Mouse (Mus musculus) CH12.LX (cell line): ENCODE results near the gene Cpsf6. TPM values are rescaled to one million over a fixed set of nuclear protein-coding genes. Genes with fewer than 3 reads are reported as not detected.

ENCODE experiments used
- DNase-seq: peaks from one replicate; pipeline ENCODE4 v3.0.0-alpha.2; 2013; ENCODE audit errors: extremely low read depth
- H3K27ac ChIP-seq: 2 replicates; pipeline ENCODE4 v1.5.1; 2012; ENCODE audit warnings: low read depth, mild to moderate bottlenecking, control low read depth, moderate library complexity; ENCODE audit not compliant: insufficient read depth
- H3K27me3 ChIP-seq: replicated peaks from 2 replicates; pipeline ENCODE3; 2012; ENCODE audit warnings: inconsistent platforms
- H3K36me3 ChIP-seq, 2 experiments: replicated peaks in 1 of 2; 2 replicates each; pipeline versions ENCODE3 to v1.6.1; 2012; ENCODE audit warnings: inconsistent platforms in 1 of 2, low read length in 1 of 2, mild to moderate bottlenecking in 1 of 2, mixed read lengths in 1 of 2, moderate library complexity in 1 of 2; ENCODE audit not compliant: control insufficient read depth in 1 of 2, insufficient read depth in 1 of 2
- H3K4me1 ChIP-seq, 2 experiments: 2 replicates each; pipeline ENCODE4 v1.6.1; 2012; ENCODE audit warnings: inconsistent platforms in 1 of 2, moderate library complexity in 1 of 2; ENCODE audit not compliant: insufficient read depth in 2 of 2, control insufficient read depth in 1 of 2
- H3K4me2 ChIP-seq: 2 replicates; pipeline ENCODE4 v1.6.1; 2012; ENCODE audit warnings: low read depth, mild to moderate bottlenecking, control low read depth; ENCODE audit not compliant: poor library complexity, insufficient read depth, severe bottlenecking
- H3K4me3 ChIP-seq, 3 experiments: fragments of 150-350 bp in 1 of 3; sonication (generic) in 1 of 3; replicated peaks in 1 of 3; 2 replicates each; pipeline versions ENCODE3 to v1.5.1; 2011 to 2012; ENCODE audit warnings: low read depth in 2 of 3, low read length in 2 of 3, mild to moderate bottlenecking in 2 of 3, moderate library complexity in 2 of 3, control low read depth in 1 of 3, improper control_type of control experiment in 1 of 3, inconsistent platforms in 1 of 3, mixed read lengths in 1 of 3; ENCODE audit not compliant: poor library complexity in 1 of 3
- H3K79me2 ChIP-seq: replicated peaks from 2 replicates; pipeline ENCODE4 v1.6.1; 2012; ENCODE audit warnings: mild to moderate bottlenecking, moderate library complexity; ENCODE audit not compliant: control insufficient read depth, poor library complexity, insufficient read depth, severe bottlenecking; ENCODE audit errors: extremely low read depth
- H3K9ac ChIP-seq: 2 replicates; pipeline ENCODE4 v1.6.1; 2012; ENCODE audit warnings: low read depth, mild to moderate bottlenecking, control low read depth, moderate library complexity; ENCODE audit not compliant: insufficient read depth
- H3K9me3 ChIP-seq: replicated peaks from 2 replicates; pipeline ENCODE3; 2012; ENCODE audit warnings: low read length, inconsistent platforms, mixed read lengths
- BHLHE40 ChIP-seq: IDR thresholded peaks from 2 replicates; pipeline ENCODE4 v1.6.1; 2011; ENCODE audit warnings: mild to moderate bottlenecking, low read depth, low read length, improper control_type of control experiment
- CTCF ChIP-seq, 2 experiments: IDR thresholded peaks in 1 of 2; conservative IDR thresholded peaks in 1 of 2; 2 replicates each; pipeline ENCODE4 v1.5.1; 2011 to 2012; ENCODE audit warnings: low read depth in 2 of 2, low read length in 2 of 2, improper control_type of control experiment in 1 of 2, inconsistent platforms in 1 of 2, mild to moderate bottlenecking in 1 of 2, moderate library complexity in 1 of 2
- ELF1 ChIP-seq: IDR thresholded peaks from 2 replicates; pipeline ENCODE4 v1.6.1; 2014; ENCODE audit warnings: low read depth, mild to moderate bottlenecking, inconsistent platforms, low read length, improper control_type of control experiment
- EP300 ChIP-seq: IDR thresholded peaks from 2 replicates; pipeline ENCODE4 v1.6.1; 2011; ENCODE audit warnings: low read length, improper control_type of control experiment
- GABPA ChIP-seq: IDR thresholded peaks from 2 replicates; pipeline ENCODE4 v1.6.1; 2012; ENCODE audit warnings: low read depth, low read length, improper control_type of control experiment, inconsistent platforms; ENCODE audit not compliant: insufficient replicate concordance
- MEF2A ChIP-seq: IDR thresholded peaks from 2 replicates; pipeline ENCODE4 v1.6.1; 2014; ENCODE audit warnings: low read depth, mild to moderate bottlenecking, inconsistent platforms, low read length, improper control_type of control experiment, borderline replicate concordance
- MYC ChIP-seq: IDR thresholded peaks from 2 replicates; pipeline ENCODE4 v1.6.1; 2011; ENCODE audit warnings: low read depth, mild to moderate bottlenecking, improper control_type of control experiment, low read length
- NRF1 ChIP-seq: IDR thresholded peaks from 2 replicates; pipeline ENCODE4 v1.6.1; 2014; ENCODE audit warnings: low read depth, mild to moderate bottlenecking, inconsistent platforms, low read length, improper control_type of control experiment, moderate library complexity
- PAX5 ChIP-seq: IDR thresholded peaks from 2 replicates; pipeline ENCODE4 v1.6.1; 2012; ENCODE audit warnings: low read length, inconsistent platforms, mixed read lengths
- POLR2AphosphoS2 ChIP-seq: IDR thresholded peaks from 2 replicates; pipeline ENCODE4 v1.6.1; 2011; ENCODE audit warnings: low read depth, low read length, improper control_type of control experiment
- TCF12 ChIP-seq: IDR thresholded peaks from 2 replicates; pipeline ENCODE4 v1.6.1; 2014; ENCODE audit warnings: low read depth, mild to moderate bottlenecking, inconsistent platforms, low read length, improper control_type of control experiment
- UBTF ChIP-seq: IDR thresholded peaks from 2 replicates; pipeline ENCODE4 v1.6.1; 2012; ENCODE audit warnings: low read depth, mild to moderate bottlenecking, inconsistent platforms, low read length, improper control_type of control experiment, moderate library complexity
- ZMIZ1 ChIP-seq: IDR thresholded peaks from 2 replicates; pipeline ENCODE4 v1.6.1; 2012; ENCODE audit warnings: low read depth, mild to moderate bottlenecking, inconsistent platforms, low read length, improper control_type of control experiment
- dilution Hi-C: fragments of 300-500 bp; cut with MboI; formaldehyde crosslinking; loops from 2 replicates; pipeline ENCODE4 v1.14.3; 2020; ENCODE audit warnings: low sequenced_read_pairs; ENCODE audit not compliant: extremely low pct_unique_long_range_greater_than_20kb, extremely low pct_ligation_motif_present
- in situ Hi-C: fragments of 300-500 bp; cut with MboI; formaldehyde crosslinking; loops from 3 replicates; pipeline ENCODE4 v1.14.3; 2019; ENCODE audit warnings: low sequenced_read_pairs, low pct_ligation_motif_present, low pct_unique_long_range_greater_than_20kb, mixed read lengths
- polyA plus RNA-seq: library from polyadenylated mRNA; unstranded; fragments of >175 nt; gene quantifications from 2 replicates; pipeline ENCODE4 v1.2.1, GENCODE M21; 2012; ENCODE audit warnings: low read depth; ENCODE audit not compliant: insufficient read length
- total RNA-seq, 2 experiments: library from RNA; depleted of rRNA; stranded (reverse); fragments of 300-350 nt in 1 of 2; fragments of >200 nt in 1 of 2; gene quantifications; 2 replicates each; pipeline ENCODE4 v1.2.3; 2012 to 2014

The Cpsf6 gene
- total and polyA plus RNA-seq, 3 experiments = 87.6 to 114 (median 99.5) TPM

- dilution Hi-C loops (no loop called here), in situ Hi-C loops (no loop called here)
- Histone ChIP-seq H3K9me3 (no peaks in the 10 kb centered on the region), H3K27me3 (no peaks in the 10 kb centered on the region), H3K79me2 (no peaks in the 10 kb centered on the region), H3K4me3 (no peak overlapping the region), H3K9ac (no peak overlapping the region), H3K4me1 (peaks cover 6 to 8% of the 10 kb centered on the region in 2 experiments), H3K27ac (no peak overlapping the region), H3K4me2 (no peak overlapping the region), H3K36me3 (no peaks in the 10 kb centered on the region)
- DNase-seq = no peak
- no peak for TF ChIP-seq MEF2A
- no peak for TF ChIP-seq CTCF (conservative IDR thresholded peaks at IDR 0.05 in 1 of 2, IDR thresholded peaks at IDR 0.05 in 1 of 2; ENCODE audit: low read depth in 2 of 2, low read length in 2 of 2)
- no peak for TF ChIP-seq UBTF
- no peak for TF ChIP-seq GABPA
- TF ChIP-seq NRF1 = no peak
Measured at GRCm38 (mm10) chr10:117413562-117414527, 34.0 kb upstream of the Cpsf6 start.

- Histone ChIP-seq H3K4me2 (no peak overlapping the region), H3K79me2 (no peaks in the 10 kb centered on the region), H3K27me3 (no peaks in the 10 kb centered on the region), H3K36me3 (no peaks in the 10 kb centered on the region), H3K9me3 (no peaks in the 10 kb centered on the region), H3K9ac (no peak overlapping the region), H3K4me1 (peaks cover 5 to 7% of the 10 kb centered on the region in 2 experiments), H3K4me3 (no peak overlapping the region), H3K27ac (no peak overlapping the region)
- dilution Hi-C loops = no loop called here
- TF ChIP-seq BHLHE40 = no peak
- in situ Hi-C loops = no loop called here
- no peak for DNase-seq
Measured at GRCm38 (mm10) chr10:117412474-117413057, 32.8 kb upstream of the Cpsf6 start.

- dilution Hi-C loops = no loop called here
- no peak for TF ChIP-seq EP300
- no peak for TF ChIP-seq UBTF
- no peak for TF ChIP-seq POLR2AphosphoS2
- TF ChIP-seq MYC = no peak
- no peak for TF ChIP-seq TCF12
- no peak for TF ChIP-seq ELF1
- no peak for TF ChIP-seq PAX5
- TF ChIP-seq ZMIZ1 = no peak
- TF ChIP-seq, all 38 proteins: peak for 0
- Histone ChIP-seq H3K79me2 (no peaks in the 10 kb centered on the region), H3K4me2 (no peak overlapping the region), H3K27me3 (no peaks in the 10 kb centered on the region), H3K9ac (no peak overlapping the region), H3K4me3 (no peak overlapping the region), H3K27ac (no peak overlapping the region), H3K4me1 (peaks cover 0 to 7% of the 10 kb centered on the region in 2 experiments; a peak in 2 of 4 replicates), H3K9me3 (no peaks in the 10 kb centered on the region), H3K36me3 (no peaks in the 10 kb centered on the region)
- no peak for DNase-seq
- in situ Hi-C loops = no loop called here
Measured at GRCm38 (mm10) chr10:117411716-117412473, 32.1 kb upstream of the Cpsf6 start.
